Mouse (Mus musculus) testis, adult 2 months (tissue): ENCODE measurements around the gene Dph5.

ENCODE experiments used
- CTCF ChIP-seq: fragments of 200-500 bp; IDR thresholded peaks from 2 replicates; pipeline ENCODE4 v1.5.1; 2012; ENCODE audit warnings: low read depth, mild to moderate bottlenecking, inconsistent platforms, low read length, moderate library complexity; ENCODE audit not compliant: control insufficient read depth, insufficient read depth, insufficient replicate concordance
- POLR2A ChIP-seq: fragments of 200-500 bp; IDR thresholded peaks from 2 replicates; pipeline ENCODE4 v1.6.1; 2012; ENCODE audit warnings: low read depth, mild to moderate bottlenecking, inconsistent platforms, low read length, moderate library complexity; ENCODE audit not compliant: control insufficient read depth

DNA sequence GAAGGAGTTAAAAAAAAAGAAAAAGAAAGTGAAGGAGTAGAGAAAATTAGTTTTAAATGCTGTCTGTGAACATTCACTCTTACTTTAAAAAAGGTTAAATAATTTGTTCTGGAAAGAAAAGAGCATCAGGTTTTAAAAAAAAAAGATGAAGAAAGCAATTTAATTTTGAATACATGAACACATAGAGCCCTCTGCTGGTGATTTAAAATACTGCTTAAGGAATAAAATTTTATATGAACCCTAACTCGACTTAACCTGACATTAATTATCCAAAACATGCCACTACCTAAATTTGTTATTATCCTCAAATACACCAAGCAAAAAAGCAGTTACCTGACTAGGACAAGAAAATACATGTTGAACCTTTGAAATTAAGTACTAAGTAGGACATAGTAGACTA lies 91.4 kb downstream of the Dph5 start:
- TF ChIP-seq CTCF (no peak), POLR2A (no peak)
